Mouse (Mus musculus) stomach, postnatal 0 days (tissue): ENCODE results near the gene Ntf3. TPM values are rescaled to one million over a fixed set of nuclear protein-coding genes. Genes with fewer than 3 reads are reported as not detected.

Source experiments
- ATAC-seq: fragments of 200-750 bp; cut with Nextera tagmentation; 2 replicates; pipeline ENCODE4 v1.8.0; 2017; ENCODE audit not compliant: low FRiP score, low TSS enrichment
- DNase-seq: peaks from one replicate; pipeline ENCODE4 v3.0.0-alpha.2; 2016; ENCODE audit warnings: low spot score
- H3K27ac ChIP-seq: fragments of 300-500 bp; sonication (generic); replicated peaks from 2 replicates; pipeline ENCODE4 v1.5.1; 2014; ENCODE audit warnings: mild to moderate bottlenecking, control low read depth
- H3K27me3 ChIP-seq: fragments of 300-500 bp; sonication (generic); 2 replicates; pipeline ENCODE4 v1.6.1; 2014; ENCODE audit warnings: low read length; ENCODE audit not compliant: control insufficient read depth, insufficient read depth
- H3K36me3 ChIP-seq: fragments of 300-500 bp; sonication (generic); 2 replicates; pipeline ENCODE4 v1.6.1; 2014; ENCODE audit warnings: low read length, mixed read lengths; ENCODE audit not compliant: control insufficient read depth, insufficient read depth
- H3K4me1 ChIP-seq: fragments of 300-500 bp; sonication (generic); replicated peaks from 2 replicates; pipeline ENCODE4 v1.6.1; 2014; ENCODE audit warnings: antibody characterized with exemption; ENCODE audit not compliant: control insufficient read depth, insufficient read depth
- H3K4me2 ChIP-seq: fragments of 300-500 bp; sonication (generic); replicated peaks from 2 replicates; pipeline ENCODE4 v1.6.1; 2014; ENCODE audit warnings: low read depth, mild to moderate bottlenecking, control low read depth, moderate library complexity
- H3K4me3 ChIP-seq: fragments of 300-500 bp; sonication (generic); 2 replicates; pipeline ENCODE4 v1.5.1; 2014; ENCODE audit warnings: low read depth, low read length, control low read depth
- H3K9ac ChIP-seq: fragments of 300-500 bp; sonication (generic); 2 replicates; pipeline ENCODE4 v1.6.1; 2014; ENCODE audit warnings: mild to moderate bottlenecking, low read length, control low read depth, mixed read lengths
- H3K9me3 ChIP-seq: fragments of 300-500 bp; sonication (generic); 2 replicates; pipeline ENCODE4 v1.6.1; 2016; ENCODE audit warnings: low read length; ENCODE audit not compliant: control insufficient read depth
- CTCF ChIP-seq: IDR thresholded peaks from 2 replicates; pipeline ENCODE4 v1.5.1; 2016; ENCODE audit warnings: antibody characterized with exemption, low read depth, mild to moderate bottlenecking, moderate library complexity
- EP300 ChIP-seq: optimal IDR thresholded peaks from 2 replicates; pipeline ENCODE3; 2016; ENCODE audit warnings: antibody characterized with exemption
- WGBS: fragments of 180-500 bp; shearing (Covaris S2); extraction: QIAGEN DNeasy Blood & Tissue Kit; methylation state at CpG from one replicate; pipeline ENCODE4 v1.1.7; 2014; 5-methylcytosine and 5-hydroxymethylcytosine counted together
- polyA plus RNA-seq: library from polyadenylated mRNA; unstranded; fragments of >200 nt; fragmentation: Nextera tagmentation; extraction: Ambion mirVana; gene quantifications from 2 replicates; pipeline ENCODE4 v1.2.1, GENCODE M21; 2015

The Ntf3 gene
- polyA plus RNA-seq, 1 experiment from 2014 or later = 8.9 TPM

DNA sequence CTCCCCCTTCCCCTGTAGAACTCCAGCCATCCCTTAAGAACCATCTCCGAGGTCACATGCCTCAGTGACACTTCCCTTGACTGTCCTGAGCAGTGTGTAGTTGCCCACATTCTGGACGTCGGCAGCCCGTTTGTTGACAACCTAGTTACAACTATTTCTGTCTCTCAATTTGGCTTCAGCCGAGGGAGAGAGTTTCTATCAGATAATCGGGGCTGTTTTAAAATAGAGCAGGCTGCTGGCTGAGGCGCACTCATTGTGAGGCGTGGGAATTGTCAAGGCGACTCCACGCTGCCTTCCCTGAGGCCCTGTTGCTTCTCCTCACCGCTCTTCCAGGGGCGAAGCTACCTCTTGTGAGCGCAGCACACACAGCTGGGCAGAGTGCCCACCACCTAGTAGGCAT lies 70.6 kb downstream of the Ntf3 start:
- Histone ChIP-seq H3K4me1 (0 out of 2 replicates have a peak, but pooled peaks cover 2% of the 10 kb centered on the region), H3K4me3 (no peak overlapping the region), H3K36me3 (no peaks in the 10 kb centered on the region), H3K4me2 (no peak overlapping the region), H3K27me3 (no peaks in the 10 kb centered on the region), H3K27ac (no peak overlapping the region), H3K9ac (no peak overlapping the region), H3K9me3 (no peaks in the 10 kb centered on the region)
- 49% methylated on average over 13 of the region's 13 CpGs for WGBS
- no peak for ATAC-seq
- TF ChIP-seq CTCF = no peak
- TF ChIP-seq EP300 = no peak
- no peak for DNase-seq

DNA sequence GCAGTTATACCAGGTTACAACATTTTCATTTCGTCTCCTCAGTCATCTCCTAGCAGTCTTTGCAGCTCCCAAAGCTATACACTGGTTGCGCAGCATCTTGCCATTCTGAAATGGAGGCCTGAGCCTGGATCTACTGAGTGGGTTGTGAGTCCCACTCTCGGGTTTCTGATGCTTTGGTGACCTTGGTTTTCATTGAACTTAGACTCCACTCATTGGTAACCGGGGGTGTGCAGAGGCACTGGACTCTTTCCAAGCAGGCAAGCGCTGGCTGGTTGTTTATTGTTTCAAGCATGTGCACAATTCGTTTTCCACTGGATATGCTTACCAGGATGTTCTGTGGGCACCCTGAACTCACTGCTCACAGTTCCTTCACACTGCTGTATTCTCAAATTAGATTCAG lies 71.7 kb downstream of the Ntf3 start:
- TF ChIP-seq CTCF = no peak
- TF ChIP-seq EP300 = no peak
- no peaks in the 10 kb centered on the region for H3K9me3 ChIP-seq
- 65% methylated on average over 6 of the region's 6 CpGs for WGBS
- 0 out of 2 replicates have a peak, but pooled peaks cover 2% of the 10 kb centered on the region for H3K4me1 ChIP-seq
- H3K4me2 ChIP-seq = no peak overlapping the region
- H3K27ac ChIP-seq = no peak overlapping the region
- H3K36me3 ChIP-seq = no peaks in the 10 kb centered on the region
- H3K4me3 ChIP-seq = no peak overlapping the region
- H3K27me3 ChIP-seq = no peaks in the 10 kb centered on the region
- H3K9ac ChIP-seq = no peak overlapping the region
- DNase-seq (no peak), ATAC-seq (no peak)

GRCm38 (mm10) chr6:126092026-126092425 lies 74.7 kb downstream of the Ntf3 start:
- WGBS = 33% methylated on average over 5 of the region's 5 CpGs
- 0 out of 2 replicates have a peak, but pooled peaks cover 2% of the 10 kb centered on the region for H3K4me1 ChIP-seq
- H3K9me3 ChIP-seq = no peaks in the 10 kb centered on the region
- DNase-seq (no peak), ATAC-seq (no peak)
- H3K27ac ChIP-seq = no peak overlapping the region
- no peaks in the 10 kb centered on the region for H3K27me3 ChIP-seq
- H3K4me2 ChIP-seq = no peak overlapping the region
- no peak overlapping the region for H3K9ac ChIP-seq
- no peak overlapping the region for H3K4me3 ChIP-seq
- H3K36me3 ChIP-seq = no peaks in the 10 kb centered on the region
- TF ChIP-seq EP300 (no peak), CTCF (no peak)

DNA sequence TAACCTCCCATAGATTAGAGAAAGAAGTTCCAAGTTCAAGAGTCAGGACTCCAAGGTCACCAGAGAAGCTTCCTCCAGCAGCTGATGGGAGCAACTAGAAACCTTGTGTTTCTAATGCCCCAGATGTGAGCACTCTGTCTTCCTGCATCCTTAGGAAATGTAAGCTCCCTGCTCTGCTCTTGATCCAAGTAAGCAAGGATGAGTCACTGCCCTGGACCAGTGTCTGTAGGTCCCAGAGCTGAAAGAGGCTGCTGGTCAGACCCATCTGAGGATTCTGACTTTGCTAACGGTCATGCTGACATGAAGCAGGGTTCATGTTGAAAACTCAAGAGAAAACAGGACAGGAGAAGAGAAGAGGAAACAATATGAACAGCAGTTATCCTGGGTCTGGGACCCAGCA lies 76.6 kb downstream of the Ntf3 start:
- Histone ChIP-seq H3K36me3 (no peaks in the 10 kb centered on the region), H3K4me2 (no peak overlapping the region), H3K9ac (no peak overlapping the region), H3K9me3 (no peaks in the 10 kb centered on the region), H3K4me3 (no peak overlapping the region), H3K27me3 (no peaks in the 10 kb centered on the region), H3K4me1 (no peaks in the 10 kb centered on the region), H3K27ac (no peak overlapping the region)
- WGBS = 63% methylated on average over 1 of the region's 1 CpGs
- ATAC-seq (no peak), DNase-seq (no peak)
- TF ChIP-seq CTCF (no peak), EP300 (no peak)

DNA sequence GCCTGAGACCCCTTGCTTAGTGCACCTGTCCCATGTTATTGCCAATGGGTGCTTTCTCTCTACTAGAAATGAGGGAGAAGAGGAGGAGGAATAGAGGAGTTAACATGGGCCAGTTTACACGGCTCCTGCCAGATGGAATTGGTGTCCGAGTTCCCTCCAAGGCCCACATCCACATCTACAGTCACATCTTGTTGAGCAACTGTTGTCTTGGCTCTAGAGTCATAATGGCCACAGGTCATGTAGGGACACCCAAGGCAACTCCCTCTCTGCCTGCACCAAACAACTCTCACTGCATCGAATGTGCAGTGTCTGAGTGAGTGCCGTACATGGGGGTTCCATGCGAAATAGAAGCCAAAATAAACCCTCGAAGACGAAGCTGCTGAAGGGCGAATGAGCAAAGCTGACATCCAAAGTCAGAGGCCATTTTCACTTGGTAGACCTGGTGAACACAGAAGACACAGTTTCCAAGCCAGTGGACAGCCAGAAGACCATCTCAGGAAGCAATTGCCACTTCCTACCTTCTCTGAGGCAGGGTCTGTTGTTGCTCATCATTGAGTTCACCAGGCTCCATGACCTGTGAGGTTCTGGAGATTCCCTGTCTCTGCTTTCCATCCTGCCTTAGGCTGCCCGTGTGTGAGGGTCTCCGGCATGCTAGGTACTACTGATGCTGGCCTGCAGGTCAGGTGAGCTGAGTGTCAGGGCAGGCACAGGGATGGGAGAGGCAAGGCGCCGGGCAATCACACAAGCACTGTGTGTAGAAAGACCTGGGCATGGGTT lies 78.0 kb downstream of the Ntf3 start:
- H3K4me3 ChIP-seq = no peak overlapping the region
- H3K27ac ChIP-seq = no peak overlapping the region
- H3K9ac ChIP-seq = no peak overlapping the region
- H3K4me1 ChIP-seq = no peaks in the 10 kb centered on the region
- DNase-seq = no peak
- H3K27me3 ChIP-seq = no peaks in the 10 kb centered on the region
- no peaks in the 10 kb centered on the region for H3K9me3 ChIP-seq
- no peak for TF ChIP-seq CTCF
- TF ChIP-seq EP300 = no peak
- no peak for ATAC-seq
- 91% methylated on average over 12 of the region's 12 CpGs for WGBS
- no peaks in the 10 kb centered on the region for H3K36me3 ChIP-seq
- no peak overlapping the region for H3K4me2 ChIP-seq

GRCm38 (mm10) chr6:126086321-126086950 lies 80.3 kb downstream of the Ntf3 start:
- no peaks in the 10 kb centered on the region for H3K36me3 ChIP-seq
- no peaks in the 10 kb centered on the region for H3K27me3 ChIP-seq
- H3K27ac ChIP-seq = no peak overlapping the region
- H3K4me3 ChIP-seq = no peak overlapping the region
- H3K4me2 ChIP-seq = no peak overlapping the region
- H3K9me3 ChIP-seq = no peaks in the 10 kb centered on the region
- TF ChIP-seq EP300 = no peak
- no peak for TF ChIP-seq CTCF
- whole genome bisulfite sequencing = 80% methylated on average over 3 of the region's 3 CpGs
- no peaks in the 10 kb centered on the region for H3K4me1 ChIP-seq
- ATAC-seq (no peak), DNase-seq (no peak)
- H3K9ac ChIP-seq = no peak overlapping the region
